Mouse (Mus musculus) erythroblast, embryonic 14.5 days (primary cell): ENCODE measurements around the gene Ak4.

ENCODE experiments used
- GATA1 ChIP-seq: IDR thresholded peaks from 2 replicates; pipeline ENCODE4 v1.6.1; 2012; ENCODE audit warnings: low read length, inconsistent platforms, mixed read lengths
- TAL1 ChIP-seq: IDR thresholded peaks from 3 replicates; pipeline ENCODE4 v1.6.1; 2012; ENCODE audit warnings: low read length, inconsistent platforms, mixed read lengths

GRCm38 (mm10) chr4:101424495-101424894 lies 5.4 kb downstream of the Ak4 start:
- TF ChIP-seq GATA1 = no peak
- no peak for TF ChIP-seq TAL1
